Mouse (Mus musculus): Measurements from ENCODE around the gene Ap1b1. TPM values are rescaled to one million over a fixed set of nuclear protein-coding genes. Genes with fewer than 3 reads are reported as not detected.

The Ap1b1 gene
- polyA plus RNA-seq, 1 experiment from 2014 or later, result 48.9 TPM

DNA sequence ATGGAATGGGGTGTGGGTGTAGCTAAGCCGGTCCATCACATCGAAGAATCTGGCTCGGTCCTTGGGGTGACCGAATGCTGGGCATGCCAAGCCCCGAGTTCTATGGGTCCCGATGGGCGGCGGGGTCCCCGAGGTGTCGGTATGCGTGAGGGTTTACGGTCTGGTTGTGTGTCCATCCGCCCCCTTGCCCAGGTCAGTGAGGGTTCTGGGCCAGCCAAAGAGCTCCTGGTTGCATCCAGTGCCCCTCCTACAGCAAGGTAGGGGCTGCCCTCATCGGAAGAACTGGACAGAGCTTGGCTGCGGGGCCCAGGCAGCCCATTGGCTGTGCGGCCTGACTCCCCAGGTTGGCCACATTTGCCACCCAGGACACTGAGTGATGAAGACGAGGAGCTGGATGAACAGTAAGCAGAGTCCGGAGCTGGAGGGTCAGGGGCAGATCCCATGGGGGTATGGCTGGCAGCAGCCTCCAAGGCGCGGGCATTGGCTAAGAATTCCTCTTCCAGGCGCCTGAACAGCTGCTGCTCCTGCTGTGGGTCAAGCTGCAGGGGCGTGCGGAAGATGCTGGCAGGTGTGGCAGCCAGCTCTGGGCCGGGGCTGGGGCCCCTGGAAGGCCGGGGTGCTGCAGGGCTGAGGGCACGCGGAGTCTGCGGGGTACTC lies 74.3 kb downstream of the Ap1b1 start:
- Histone ChIP-seq H3K36me3 (ENCODE audit: insufficient read depth) (0 out of 2 replicates have a peak, but pooled peaks cover 8% of the 10 kb centered on the region), H3K4me2 (peak overlapping the region; percentile 75), H3K9ac (peak overlapping the region; percentile 35; the same call in 1 of the 2 replicates), H3K4me3 (ENCODE audit: low read depth, low read length) (peak overlapping the region; percentile 35), H3K4me1 (ENCODE audit: insufficient read depth) (peaks cover 13% of the 10 kb centered on the region; the same call in 1 of the 2 replicates), H3K27me3 (ENCODE audit: insufficient read depth, low read length) (peaks cover 83% of the 10 kb centered on the region), H3K27ac (ENCODE audit: low read depth) (no peak overlapping the region), H3K9me3 (ENCODE audit: low read depth, low read length) (no peaks in the 10 kb centered on the region)
- WGBS, result 57% methylated on average over 28 of the region's 28 CpGs
- DNase-seq (no peak), ATAC-seq (ENCODE audit: insufficient read depth) (no peak)
- no peak for TF ChIP-seq CTCF (IDR thresholded peaks at IDR 0.05; ENCODE audit: low read depth)

DNA sequence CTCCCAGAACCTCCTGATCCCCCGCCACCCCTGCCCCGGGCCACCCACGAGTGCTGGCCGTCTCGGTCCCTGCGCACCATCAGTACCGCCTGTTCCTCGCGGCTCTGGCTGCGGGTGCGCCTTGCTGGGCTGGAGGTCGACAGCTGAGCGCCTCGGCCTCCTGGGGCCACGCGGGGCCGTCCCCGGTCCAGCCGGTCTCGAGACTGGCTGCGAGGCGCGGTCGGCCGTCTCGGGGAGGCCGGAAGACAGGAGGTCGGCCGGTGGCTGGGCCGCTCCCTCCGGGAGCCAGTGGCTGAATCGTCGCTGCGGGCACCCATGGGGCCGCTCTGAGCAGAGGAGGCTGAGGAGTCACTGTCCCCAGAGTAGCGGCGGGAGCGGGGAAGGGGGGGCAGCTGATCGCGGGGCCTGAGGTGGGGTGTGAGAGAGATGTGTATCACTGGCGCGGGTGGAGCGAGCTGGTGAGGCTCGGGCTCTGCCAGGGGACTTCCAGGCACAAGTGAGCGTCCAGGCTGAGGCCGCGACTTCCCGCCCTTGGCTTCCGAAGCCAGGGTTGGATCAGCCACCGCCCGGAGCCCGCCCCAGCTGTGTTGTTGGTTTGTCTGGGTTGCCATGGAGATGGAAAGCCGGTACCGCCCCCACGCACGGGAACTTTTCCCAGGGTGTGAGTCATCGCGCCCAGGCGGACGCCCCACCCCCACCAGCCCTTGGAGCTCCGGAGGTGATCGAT lies 75.0 kb downstream of the Ap1b1 start:
- H3K9ac ChIP-seq, result peak overlapping the region; percentile 35
- TF ChIP-seq CTCF (IDR thresholded peaks at IDR 0.05; ENCODE audit: low read depth), result no peak
- H3K4me2 ChIP-seq, result peak overlapping the region; percentile 75
- H3K4me1 ChIP-seq (ENCODE audit: insufficient read depth), result peaks cover 13% of the 10 kb centered on the region; the same call in 1 of the 2 replicates
- H3K27me3 ChIP-seq (ENCODE audit: insufficient read depth, low read length), result peaks cover 76% of the 10 kb centered on the region
- peak; percentile 37 for ATAC-seq (ENCODE audit: insufficient read depth)
- no peak overlapping the region for H3K27ac ChIP-seq (ENCODE audit: low read depth)
- H3K9me3 ChIP-seq (ENCODE audit: low read depth, low read length), result no peaks in the 10 kb centered on the region
- 0 out of 2 replicates have a peak, but pooled peaks cover 8% of the 10 kb centered on the region for H3K36me3 ChIP-seq (ENCODE audit: insufficient read depth)
- DNase-seq, result peak; percentile 90
- peak overlapping the region; percentile 35 for H3K4me3 ChIP-seq (ENCODE audit: low read depth, low read length)
- 3% methylated on average over 62 of the region's 62 CpGs for WGBS

DNA sequence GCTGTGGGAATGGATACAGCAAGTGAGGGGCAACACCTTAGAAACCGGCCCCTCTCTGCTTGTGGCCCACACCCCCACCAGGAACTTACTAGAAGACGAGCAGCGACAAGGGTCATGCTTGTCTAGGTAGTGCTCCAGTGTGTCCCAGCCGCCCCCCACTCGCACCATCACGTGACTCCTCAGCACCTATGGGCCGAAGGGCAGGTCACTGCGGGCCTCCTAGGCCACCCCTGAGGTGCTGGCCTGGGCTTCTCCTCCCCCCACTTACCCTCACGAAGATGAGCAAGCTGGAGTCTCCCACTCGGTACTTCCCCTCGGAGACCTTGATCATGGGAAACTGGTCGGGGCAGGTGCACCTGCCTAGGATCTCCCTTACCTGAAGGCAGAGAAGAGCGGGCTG lies 75.7 kb downstream of the Ap1b1 start:
- H3K4me1 ChIP-seq (ENCODE audit: insufficient read depth), result peaks cover 13% of the 10 kb centered on the region; the same call in 1 of the 2 replicates
- H3K36me3 ChIP-seq (ENCODE audit: insufficient read depth), result 0 out of 2 replicates have a peak, but pooled peaks cover 8% of the 10 kb centered on the region
- TF ChIP-seq CTCF (IDR thresholded peaks at IDR 0.05; ENCODE audit: low read depth), result no peak
- peaks cover 69% of the 10 kb centered on the region for H3K27me3 ChIP-seq (ENCODE audit: insufficient read depth, low read length)
- H3K9ac ChIP-seq, result peak overlapping the region; percentile 35; the same call in 1 of the 2 replicates
- H3K4me3 ChIP-seq (ENCODE audit: low read depth, low read length), result peak overlapping the region; percentile 35
- H3K4me2 ChIP-seq, result peak overlapping the region; percentile 75
- DNase-seq (no peak), ATAC-seq (ENCODE audit: insufficient read depth) (no peak)
- H3K27ac ChIP-seq (ENCODE audit: low read depth), result no peak overlapping the region
- H3K9me3 ChIP-seq (ENCODE audit: low read depth, low read length), result no peaks in the 10 kb centered on the region
- 20% methylated on average over 13 of the region's 13 CpGs for WGBS

DNA sequence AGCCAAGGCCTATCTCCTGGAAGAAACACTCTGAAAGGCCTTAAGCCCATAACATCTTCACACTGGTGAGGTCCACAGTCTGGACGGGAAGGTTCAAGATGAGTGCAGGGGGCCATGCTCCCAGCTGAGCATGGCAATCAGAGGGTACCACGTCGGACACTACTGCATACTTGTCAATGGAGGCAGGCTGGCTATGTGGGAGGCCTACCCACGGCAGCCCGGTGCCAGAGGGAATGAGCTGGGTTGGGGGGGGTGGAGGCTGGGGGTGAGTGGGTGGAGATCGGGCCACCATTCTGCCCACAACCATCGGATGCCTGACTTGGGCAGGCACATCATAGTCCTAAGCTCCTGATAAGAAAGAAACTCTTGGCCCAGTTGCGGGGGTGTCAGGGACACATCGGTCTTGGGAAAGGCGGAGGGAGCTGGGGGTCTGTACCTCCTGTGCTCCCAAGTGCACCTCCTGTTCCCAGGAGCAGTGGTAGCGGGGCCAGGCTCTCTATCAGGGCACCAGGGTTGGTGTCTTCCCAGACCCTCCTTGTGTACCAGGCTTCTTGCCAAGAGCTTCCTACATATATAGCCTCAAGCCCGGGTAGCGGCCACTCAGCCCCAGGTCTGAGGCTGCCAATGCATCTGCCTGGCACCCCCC lies 76.4 kb downstream of the Ap1b1 start:
- peaks cover 10% of the 10 kb centered on the region for H3K36me3 ChIP-seq (ENCODE audit: insufficient read depth)
- no peak overlapping the region for H3K9ac ChIP-seq
- peaks cover 62% of the 10 kb centered on the region for H3K27me3 ChIP-seq (ENCODE audit: insufficient read depth, low read length)
- H3K27ac ChIP-seq (ENCODE audit: low read depth), result no peak overlapping the region
- DNase-seq (no peak), ATAC-seq (ENCODE audit: insufficient read depth) (no peak)
- TF ChIP-seq CTCF (IDR thresholded peaks at IDR 0.05; ENCODE audit: low read depth), result no peak
- WGBS, result 69% methylated on average over 13 of the region's 13 CpGs
- H3K4me2 ChIP-seq, result peak overlapping the region; percentile 98; the same call in 1 of the 2 replicates
- no peak overlapping the region for H3K4me3 ChIP-seq (ENCODE audit: low read depth, low read length)
- H3K4me1 ChIP-seq (ENCODE audit: insufficient read depth), result peaks cover 13% of the 10 kb centered on the region; the same call in 1 of the 2 replicates
- H3K9me3 ChIP-seq (ENCODE audit: low read depth, low read length), result no peaks in the 10 kb centered on the region

DNA sequence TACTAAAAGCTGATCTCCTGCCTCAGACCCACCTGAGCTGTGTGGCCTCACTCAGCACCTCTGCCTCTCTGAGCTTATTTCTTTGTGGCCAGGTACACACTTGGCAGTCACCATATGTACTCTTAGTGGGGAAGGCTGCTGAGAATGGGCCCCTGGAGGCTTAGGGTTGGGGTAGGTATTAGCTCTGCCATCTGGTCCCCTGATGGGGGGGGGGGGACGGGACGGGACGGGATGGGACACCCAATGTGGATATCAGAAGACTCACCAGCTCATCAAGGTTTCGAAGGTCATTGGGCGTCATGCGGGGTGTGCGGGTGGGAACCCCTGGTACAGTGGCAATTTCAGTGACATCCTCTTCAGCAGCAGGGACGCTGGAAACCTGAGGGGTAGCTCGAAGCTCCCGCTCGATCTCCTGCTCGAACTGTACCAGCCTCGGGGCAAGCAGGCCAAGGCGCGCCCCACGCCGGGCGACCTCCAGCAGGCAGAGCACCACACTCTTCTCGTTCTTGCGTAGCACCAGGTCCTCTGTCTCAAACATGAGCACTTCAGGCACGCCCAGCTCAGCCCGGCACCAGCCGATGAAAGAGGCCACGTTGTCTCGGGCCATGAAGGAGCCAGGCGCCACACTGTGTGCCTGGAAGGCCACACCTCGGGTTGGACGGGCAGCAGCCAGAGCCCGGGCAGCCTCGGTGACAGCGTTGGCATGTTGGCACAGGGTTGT lies 77.1 kb downstream of the Ap1b1 start:
- Histone ChIP-seq H3K9ac (no peak overlapping the region; the same call in 1 of the 2 replicates), H3K4me2 (peak overlapping the region; percentile 98), H3K9me3 (ENCODE audit: low read depth, low read length) (no peaks in the 10 kb centered on the region), H3K4me1 (ENCODE audit: insufficient read depth) (peaks cover 13% of the 10 kb centered on the region; the same call in 1 of the 2 replicates), H3K36me3 (ENCODE audit: insufficient read depth) (peaks cover 17% of the 10 kb centered on the region), H3K27me3 (ENCODE audit: insufficient read depth, low read length) (peaks cover 56% of the 10 kb centered on the region), H3K4me3 (ENCODE audit: low read depth, low read length) (peak overlapping the region; percentile 69), H3K27ac (ENCODE audit: low read depth) (no peak overlapping the region)
- DNase-seq (no peak), ATAC-seq (ENCODE audit: insufficient read depth) (no peak)
- TF ChIP-seq CTCF (IDR thresholded peaks at IDR 0.05; ENCODE audit: low read depth), result no peak
- 53% methylated on average over 31 of the region's 31 CpGs for WGBS

DNA sequence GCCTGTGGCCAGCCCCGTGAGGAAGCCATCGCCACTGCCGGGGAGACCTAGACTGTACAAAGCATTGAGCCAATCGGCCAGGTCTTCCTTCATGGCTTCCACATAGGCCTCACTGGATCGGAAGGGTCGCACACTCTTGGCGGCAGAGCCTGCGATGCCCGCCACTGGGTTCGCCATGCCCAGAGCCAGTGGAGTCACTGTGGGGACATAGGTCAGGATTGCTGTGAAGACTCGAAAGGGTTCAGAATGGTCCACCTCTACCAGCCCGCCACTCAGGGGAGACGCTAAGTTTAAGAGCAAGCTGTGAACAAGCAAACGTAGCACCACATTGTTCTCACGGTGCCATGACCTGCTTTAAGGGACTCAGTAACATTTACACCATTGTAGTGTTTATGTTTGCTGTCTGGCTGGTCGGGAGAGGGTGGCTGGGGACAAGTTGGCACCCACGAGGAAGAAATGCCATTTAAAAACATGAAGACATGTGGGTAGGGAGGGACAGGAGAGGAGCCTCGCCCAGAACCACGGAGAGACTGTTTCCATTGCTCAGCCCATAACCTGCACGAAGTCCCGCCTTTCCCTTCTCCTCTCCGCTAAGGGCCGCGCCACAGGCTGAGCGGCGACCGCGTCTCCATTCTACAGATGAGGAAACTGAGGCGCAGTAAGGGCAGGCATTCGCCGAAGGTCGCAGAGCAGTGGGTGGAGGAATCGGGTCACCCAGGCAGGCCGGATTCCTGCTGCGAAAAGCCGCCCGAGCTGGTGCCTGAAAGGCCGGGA lies 77.8 kb downstream of the Ap1b1 start:
- no peak for TF ChIP-seq CTCF (IDR thresholded peaks at IDR 0.05; ENCODE audit: low read depth)
- DNase-seq (peak; percentile 35), ATAC-seq (ENCODE audit: insufficient read depth) (peak; percentile 0; the same call in 1 of the 2 replicates)
- H3K36me3 ChIP-seq (ENCODE audit: insufficient read depth), result peaks cover 25% of the 10 kb centered on the region
- H3K4me2 ChIP-seq, result peak overlapping the region; percentile 98
- H3K4me1 ChIP-seq (ENCODE audit: insufficient read depth), result peaks cover 13% of the 10 kb centered on the region; the same call in 1 of the 2 replicates
- 10% methylated on average over 38 of the region's 38 CpGs for WGBS
- no peaks in the 10 kb centered on the region for H3K9me3 ChIP-seq (ENCODE audit: low read depth, low read length)
- peak overlapping the region; percentile 69 for H3K4me3 ChIP-seq (ENCODE audit: low read depth, low read length)
- H3K27ac ChIP-seq (ENCODE audit: low read depth), result no peak overlapping the region
- H3K27me3 ChIP-seq (ENCODE audit: insufficient read depth, low read length), result peaks cover 49% of the 10 kb centered on the region
- H3K9ac ChIP-seq, result peak overlapping the region; percentile 73

All from lung, embryonic 14.5 days (tissue).